Mouse (Mus musculus): ENCODE data around the gene Rex2. TPM values are rescaled to one million over a fixed set of nuclear protein-coding genes. Genes with fewer than 3 reads are reported as not detected.
"Not testable (repeated sequence)": the region's sequence is repeated elsewhere in the genome, so short reads cannot be mapped to it uniquely, and the experiment has no call there.

The Rex2 gene
- polyA plus RNA-seq, 1 experiment from 2014 or later: not detected

DNA sequence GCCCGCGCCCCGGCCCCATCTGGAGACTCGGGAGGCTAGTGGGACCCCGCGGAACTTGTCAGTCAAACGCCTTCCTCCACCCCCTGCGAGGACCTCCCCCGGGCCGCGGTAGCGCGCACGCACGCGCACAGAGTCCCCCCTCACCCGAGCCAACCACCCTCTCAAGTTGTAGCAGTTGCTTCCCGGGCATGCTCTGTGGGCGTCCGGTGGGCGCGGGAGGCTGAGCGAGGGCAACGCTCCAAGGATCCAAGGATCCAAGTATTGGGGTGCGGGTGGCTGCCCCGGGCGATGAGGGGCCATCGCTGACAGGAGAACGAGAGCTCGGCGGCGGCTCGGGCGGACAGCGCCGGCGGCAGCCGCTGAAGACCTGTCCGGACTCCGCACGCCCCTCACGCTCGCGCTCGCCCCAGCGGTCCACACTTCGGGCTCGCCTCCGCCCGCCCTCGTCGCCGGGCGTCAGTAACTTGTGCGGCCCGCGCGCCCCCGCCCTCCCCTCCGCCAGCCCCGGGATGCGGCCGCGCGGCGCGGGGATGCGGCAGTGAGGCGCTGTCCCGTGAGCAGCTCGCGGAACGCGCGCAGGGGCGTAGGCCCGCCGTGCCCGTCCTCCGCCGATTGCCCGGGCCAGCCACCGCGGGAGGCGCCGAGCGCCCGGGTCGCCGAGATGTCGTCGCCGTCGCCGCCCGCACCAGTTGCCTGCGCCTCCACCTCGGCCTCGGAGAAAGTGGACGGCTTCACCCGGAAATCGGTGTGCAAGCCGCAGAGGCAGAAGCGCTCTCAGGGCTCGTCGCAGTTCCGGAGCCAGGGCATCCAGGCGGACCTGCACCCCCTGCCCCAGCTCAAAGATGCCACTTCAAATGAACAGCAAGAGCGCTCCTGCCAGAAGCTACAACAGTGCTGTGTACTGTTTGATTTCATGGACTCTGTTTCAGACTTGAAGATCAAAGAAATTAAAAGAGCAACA, 80.3 kb downstream of the Rex2 start:
- H3K9me3 ChIP-seq (ENCODE audit: low read length); DNase-seq; H3K36me3 ChIP-seq (replicated peaks; ENCODE audit: insufficient read depth, low read length); H3K27ac ChIP-seq (ENCODE audit: low read depth); H3K27me3 ChIP-seq (ENCODE audit: insufficient read depth, low read length); H3K9ac ChIP-seq (replicated peaks); ATAC-seq; H3K4me1 ChIP-seq (ENCODE audit: insufficient read depth): not testable (repeated sequence)
- Histone ChIP-seq H3K4me3 (ENCODE audit: low read depth, low read length) (peak overlapping the region; percentile 35), H3K4me2 (ENCODE audit: low read depth, low read length) (peak overlapping the region; percentile 63)
- WGBS (ENCODE audit: insufficient replicate concordance): 3% methylated on average over 51 of the region's 109 CpGs

DNA sequence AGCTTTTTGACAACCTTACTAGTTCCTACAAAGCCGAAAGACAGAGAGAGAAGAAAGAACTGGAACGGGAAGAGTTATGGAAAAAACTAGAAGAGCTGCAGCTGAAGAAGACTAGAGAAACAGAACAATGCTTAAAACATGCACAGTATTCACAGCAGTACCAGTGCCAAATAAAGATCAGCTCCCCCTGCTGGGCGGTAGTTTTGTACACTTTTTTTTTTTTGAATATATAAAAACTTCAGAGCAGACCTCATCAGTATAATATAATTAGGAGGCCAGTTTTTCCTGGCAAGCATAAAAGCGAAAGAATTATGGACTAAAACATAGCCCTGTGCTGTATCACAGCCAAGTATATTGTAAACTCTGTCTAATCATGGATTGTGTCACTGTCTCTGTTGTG, 82.2 kb downstream of the Rex2 start:
- not testable (repeated sequence) for H3K4me2 ChIP-seq (ENCODE audit: low read depth, low read length); H3K4me1 ChIP-seq (ENCODE audit: insufficient read depth); DNase-seq; H3K9me3 ChIP-seq (ENCODE audit: low read length); ATAC-seq; H3K27me3 ChIP-seq (ENCODE audit: insufficient read depth, low read length); H3K36me3 ChIP-seq (replicated peaks; ENCODE audit: insufficient read depth, low read length); H3K9ac ChIP-seq (replicated peaks); H3K4me3 ChIP-seq (ENCODE audit: low read depth, low read length); H3K27ac ChIP-seq (ENCODE audit: low read depth)
- 0 out of 2 replicates have a peak, but pooled peaks have one; percentile 1 for TF ChIP-seq CTCF (IDR thresholded peaks at IDR 0.05; ENCODE audit: low read depth)
- WGBS (ENCODE audit: insufficient replicate concordance): 46% methylated on average over 4 of the region's 4 CpGs

Other genes starting within 250 kb of the Rex2 start
- gene Gm21411, start 112.3 kb upstream of the Rex2 start, polyA plus RNA-seq (2015; fragmentation: Nextera tagmentation; extraction: Ambion mirVana): not detected in 2 replicates
- gene Zfp989, start 49.9 kb upstream of the Rex2 start, polyA plus RNA-seq (2015; fragmentation: Nextera tagmentation; extraction: Ambion mirVana): not detected in 2 replicates
- gene Zfp991, start 110.2 kb downstream of the Rex2 start, polyA plus RNA-seq (2015; fragmentation: Nextera tagmentation; extraction: Ambion mirVana): 2.0 and 2.2 TPM in 2 replicates

All from liver, postnatal 0 days (tissue).